Comparison of ENCODE assay signal across 11 mouse cellular contexts in the genomic region with DNA sequence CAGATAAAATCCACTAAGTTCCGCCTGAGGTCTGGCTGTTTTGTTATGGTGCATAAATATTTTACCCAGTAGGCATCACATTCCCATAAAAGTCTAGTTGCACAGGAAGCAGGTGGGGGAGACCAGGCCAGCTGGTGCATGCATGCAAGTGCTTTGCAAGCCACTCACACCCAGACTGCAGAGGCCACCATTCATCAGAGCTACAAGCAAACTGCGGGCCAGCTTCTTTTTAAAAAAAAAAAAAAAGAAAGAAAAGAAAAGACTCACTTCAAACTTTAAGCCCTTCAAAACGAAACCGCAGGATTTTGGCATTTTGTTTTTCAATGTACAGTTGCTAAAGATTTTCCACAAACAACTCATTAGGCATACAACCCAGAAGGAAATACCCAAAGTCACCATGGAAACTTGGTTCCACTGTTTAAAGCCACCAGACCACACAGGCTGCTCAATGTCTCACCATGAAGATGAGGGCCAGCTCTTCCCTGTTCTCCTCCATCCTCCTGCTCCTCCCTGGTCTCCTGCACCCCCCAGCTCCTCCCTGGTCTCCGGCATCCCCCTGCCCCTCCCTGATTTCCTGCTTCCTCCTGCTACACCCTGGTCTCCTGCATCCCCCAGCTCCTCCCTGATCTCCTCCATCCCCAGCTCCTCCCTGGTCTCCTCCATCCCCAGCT. TPM values are rescaled to one million over a fixed set of nuclear protein-coding genes. Genes with fewer than 3 reads are reported as not detected.
A peak's percentile ranks its signal among the peaks of the same experiment; 100 is the strongest.
DNase-seq lines count a peak whose midpoint lies in the region; ATAC-seq and TF ChIP-seq lines count a peak whose summit lies in the region.
"Had no signal": no experiment of that assay in that cellular context is flagged by ENCODE, and none has a peak within 500 bp of the region (broad histone marks: within the 10 kb centered on the region; RNA-seq: fewer than 3 reads in every experiment).

No protein-coding gene starts in this region.

- H3K36me3 ChIP-seq in kidney, embryonic 14.5 days (ENCODE audit: control insufficient read depth, insufficient read depth, low read length) = no peaks in the 10 kb centered on the region
- no peaks in the 10 kb centered on the region; the same call in 1 of the 2 replicates for H3K36me3 ChIP-seq in forebrain, embryonic 16.5 days (ENCODE audit: control insufficient read depth, insufficient read depth)
- H3K36me3 ChIP-seq in limb, embryonic 14.5 days (ENCODE audit: control insufficient read depth, insufficient read depth, low read length) = 0 out of 2 replicates have a peak, but pooled peaks cover 7% of the 10 kb centered on the region
- H3K36me3 ChIP-seq: limb, embryonic 15.5 days had no signal

- no peak for TF ChIP-seq POLR2A in limb, embryonic 14.5 days (IDR thresholded peaks at IDR 0.05; ENCODE audit: borderline replicate concordance, extremely low read depth, insufficient read depth, insufficient read length)

- no peaks in the 10 kb centered on the region for H3K27me3 ChIP-seq in kidney, embryonic 14.5 days (ENCODE audit: control insufficient read depth, insufficient read depth, low read length)
- no peaks in the 10 kb centered on the region for H3K27me3 ChIP-seq in forebrain, embryonic 16.5 days (replicated peaks; ENCODE audit: control insufficient read depth, insufficient read depth, low read length)
- H3K27me3 ChIP-seq in limb, embryonic 14.5 days (ENCODE audit: control insufficient read depth, insufficient read depth, low read length) = no peaks in the 10 kb centered on the region
- H3K27me3 ChIP-seq: limb, embryonic 15.5 days had no signal

- WGBS in kidney, embryonic 14.5 days = 43% methylated on average over 5 of the region's 5 CpGs
- 12% methylated on average over 5 of the region's 5 CpGs for WGBS in forebrain, embryonic 16.5 days
- 30% methylated on average over 5 of the region's 5 CpGs for WGBS in limb, embryonic 14.5 days

- H3K4me1 ChIP-seq in kidney, embryonic 14.5 days (ENCODE audit: control insufficient read depth, insufficient read depth, low read length) = 0 out of 2 replicates have a peak, but pooled peaks cover 5% of the 10 kb centered on the region
- H3K4me1 ChIP-seq in forebrain, embryonic 16.5 days (replicated peaks; ENCODE audit: control insufficient read depth, insufficient read depth, low read length) = peaks cover 4% of the 10 kb centered on the region
- peaks cover 3% of the 10 kb centered on the region for H3K4me1 ChIP-seq in limb, embryonic 14.5 days (ENCODE audit: control insufficient read depth, insufficient read depth, low read length)

- intact Hi-C loops in left cerebral cortex, postnatal 36 days (cut with DNase I) = no loop called here

- no peak overlapping the region for H3K9ac ChIP-seq in kidney, embryonic 14.5 days (ENCODE audit: low read depth, low read length)
- H3K9ac ChIP-seq in forebrain, embryonic 16.5 days (replicated peaks; ENCODE audit: low read depth, low read length) = no peak overlapping the region
- H3K9ac ChIP-seq in limb, embryonic 14.5 days (ENCODE audit: low read depth, low read length, severe bottlenecking) = no peak overlapping the region
- H3K9ac ChIP-seq: limb, embryonic 15.5 days; lung, embryonic 14.5 days had no signal

- no peak overlapping the region for H3K4me2 ChIP-seq in kidney, embryonic 14.5 days (replicated peaks; ENCODE audit: low read depth, low read length)
- H3K4me2 ChIP-seq in forebrain, embryonic 16.5 days (ENCODE audit: low read length) = no peak overlapping the region
- H3K4me2 ChIP-seq in limb, embryonic 14.5 days (replicated peaks; ENCODE audit: low read depth, low read length, severe bottlenecking) = no peak overlapping the region
- H3K4me2 ChIP-seq: limb, embryonic 15.5 days; lung, embryonic 14.5 days had no signal

- DNase-seq in kidney, postnatal 36 days = no peak
- DNase-seq in brain, embryonic 18.5 days (ENCODE audit: low read depth, low spot score) = peak; percentile 37
- DNase-seq in limb, embryonic 14.5 days (ENCODE audit: low spot score) = peak; percentile 29
- no peak for DNase-seq in cerebellum, adult 9-10 months
- no peak for DNase-seq in left cerebral cortex, postnatal 36 days (ENCODE audit: low spot score in 2 of 2)
- DNase-seq in frontal cortex, postnatal 14 days (ENCODE audit: low spot score in 2 of 2) = no peak
- DNase-seq: lung, embryonic 14.5 days; right cerebral cortex, postnatal 4 days had no signal

- H3K4me3 ChIP-seq in kidney, embryonic 14.5 days (ENCODE audit: low read length) = no peak overlapping the region
- H3K4me3 ChIP-seq in forebrain, embryonic 16.5 days (replicated peaks; ENCODE audit: low read length) = no peak overlapping the region
- no peak overlapping the region for H3K4me3 ChIP-seq in limb, embryonic 14.5 days (replicated peaks; ENCODE audit: low read length)
- H3K4me3 ChIP-seq: limb, embryonic 15.5 days had no signal

- H3K9me3 ChIP-seq in kidney, embryonic 14.5 days (ENCODE audit: control insufficient read depth, low read length) = 0 out of 2 replicates have a peak, but pooled peaks cover 2% of the 10 kb centered on the region
- H3K9me3 ChIP-seq in forebrain, embryonic 16.5 days (ENCODE audit: control insufficient read depth, low read length) = no peaks in the 10 kb centered on the region
- no peaks in the 10 kb centered on the region for H3K9me3 ChIP-seq in limb, embryonic 14.5 days (ENCODE audit: control insufficient read depth, low read length)
- H3K9me3 ChIP-seq: limb, embryonic 15.5 days had no signal

- H3K27ac ChIP-seq in kidney, embryonic 14.5 days (ENCODE audit: low read depth, low read length) = no peak overlapping the region
- H3K27ac ChIP-seq in forebrain, embryonic 16.5 days (ENCODE audit: low read length) = no peak overlapping the region
- no peak overlapping the region for H3K27ac ChIP-seq in limb, embryonic 14.5 days (replicated peaks; ENCODE audit: low read depth, low read length)
- H3K27ac ChIP-seq: limb, embryonic 15.5 days had no signal

- ATAC-seq in kidney, embryonic 14.5 days (ENCODE audit: low FRiP score, low TSS enrichment) = 0 out of 2 replicates have a peak, but pooled peaks have one; percentile 24
- ATAC-seq in forebrain, embryonic 16.5 days = peak; percentile 71
- ATAC-seq in limb, embryonic 14.5 days (ENCODE audit: low FRiP score, low read depth) = peak; percentile 62

RNA-seq across cellular contexts. Expression of a gene that starts 17.9 kb away (rescaled TPM):
- polyA plus RNA-seq in kidney, embryonic 14.5 days (2014; fragmentation: Nextera tagmentation; extraction: Ambion mirVana) = 7.7 and 9.9 TPM in 2 replicates
- polyA plus RNA-seq in forebrain, embryonic 16.5 days (2015; fragmentation: Nextera tagmentation; extraction: Ambion mirVana) = 16.3 and 25.1 TPM in 2 replicates
- 13.1 and 14.6 TPM in 2 replicates for polyA plus RNA-seq in limb, embryonic 14.5 days (2012; rRNA removed)
- 7.5 and 9.6 TPM in 2 replicates for polyA plus RNA-seq in limb, embryonic 14.5 days (2014; fragmentation: Nextera tagmentation; extraction: Ambion mirVana)
- 10 to 100 TPM; 60.6 to 91.1 TPM for total RNA-seq in left cerebral cortex, postnatal 36 days (2021)

Comparison
In these comparisons a context has a peak if more than half of its experiments do, and no peak if none do; other contexts are left out.
1. DNase-seq: peak in brain, embryonic 18.5 days (single experiment) and limb, embryonic 14.5 days (single experiment); none in kidney, postnatal 36 days (0 of 2), cerebellum, adult 9-10 months (single experiment), left cerebral cortex, postnatal 36 days (0 of 2) and frontal cortex, postnatal 14 days (0 of 2).
2. Peak in every context shown above with its lines, with median percentiles within 50 percentile points of each other: ATAC-seq.